Mouse (Mus musculus): ENCODE measurements around the gene Dscam. TPM values are rescaled to one million over a fixed set of nuclear protein-coding genes. Genes with fewer than 3 reads are reported as not detected.

Dscam gene
- polyA plus RNA-seq, 1 experiment from 2014 or later, result 8.2 TPM

- H3K9me3 ChIP-seq (replicated peaks; ENCODE audit: control insufficient read depth, low read length), result no peaks in the 10 kb centered on the region
- H3K4me1 ChIP-seq (ENCODE audit: control insufficient read depth, insufficient read depth, low read length), result peaks cover 21% of the 10 kb centered on the region
- 0 out of 2 replicates have a peak overlapping the region, but pooled peaks have one; percentile 9 for H3K27ac ChIP-seq (ENCODE audit: low read depth, low read length)
- ATAC-seq (no peak), DNase-seq (ENCODE audit: low spot score) (peak; percentile 17)
- no peaks in the 10 kb centered on the region for H3K36me3 ChIP-seq (ENCODE audit: control insufficient read depth, insufficient read depth, low read length)
- 6% methylated on average over 9 of the region's 9 CpGs for WGBS
- H3K4me2 ChIP-seq (ENCODE audit: low read length), result no peak overlapping the region
- H3K27me3 ChIP-seq (replicated peaks; ENCODE audit: control insufficient read depth, insufficient read depth, low read length), result no peaks in the 10 kb centered on the region
- no peak overlapping the region for H3K4me3 ChIP-seq (ENCODE audit: low read depth, low read length)
- H3K9ac ChIP-seq (ENCODE audit: low read length), result no peak overlapping the region
Observed at GRCm38 (mm10) chr16:96757588-96758313, 412.8 kb downstream of the Dscam start.

- H3K9me3 ChIP-seq (replicated peaks; ENCODE audit: control insufficient read depth, low read length), result no peaks in the 10 kb centered on the region
- H3K27ac ChIP-seq (ENCODE audit: low read depth, low read length), result peak overlapping the region; percentile 9; the same call in 1 of the 2 replicates
- ATAC-seq (0 out of 2 replicates have a peak, but pooled peaks have one; percentile 22), DNase-seq (ENCODE audit: low spot score) (peak; percentile 38)
- WGBS, result 3% methylated on average over 7 of the region's 7 CpGs
- no peak overlapping the region for H3K9ac ChIP-seq (ENCODE audit: low read length)
- H3K4me1 ChIP-seq (ENCODE audit: control insufficient read depth, insufficient read depth, low read length), result peaks cover 21% of the 10 kb centered on the region
- H3K36me3 ChIP-seq (ENCODE audit: control insufficient read depth, insufficient read depth, low read length), result no peaks in the 10 kb centered on the region
- H3K27me3 ChIP-seq (replicated peaks; ENCODE audit: control insufficient read depth, insufficient read depth, low read length), result no peaks in the 10 kb centered on the region
- H3K4me3 ChIP-seq (ENCODE audit: low read depth, low read length), result no peak overlapping the region
- no peak overlapping the region for H3K4me2 ChIP-seq (ENCODE audit: low read length)
Observed at GRCm38 (mm10) chr16:96756994-96757393, 413.6 kb downstream of the Dscam start.

GRCm38 (mm10) chr16:96754971-96755504 is 415.5 kb downstream of the Dscam start:
- Histone ChIP-seq H3K9ac (ENCODE audit: low read length) (no peak overlapping the region), H3K27ac (ENCODE audit: low read depth, low read length) (no peak overlapping the region), H3K4me3 (ENCODE audit: low read depth, low read length) (no peak overlapping the region), H3K9me3 (replicated peaks; ENCODE audit: control insufficient read depth, low read length) (no peaks in the 10 kb centered on the region), H3K4me2 (ENCODE audit: low read length) (no peak overlapping the region), H3K36me3 (ENCODE audit: control insufficient read depth, insufficient read depth, low read length) (no peaks in the 10 kb centered on the region), H3K27me3 (replicated peaks; ENCODE audit: control insufficient read depth, insufficient read depth, low read length) (no peaks in the 10 kb centered on the region), H3K4me1 (ENCODE audit: control insufficient read depth, insufficient read depth, low read length) (peaks cover 21% of the 10 kb centered on the region)
- no peak for DNase-seq (ENCODE audit: low spot score)
- 50% methylated on average over 6 of the region's 6 CpGs for WGBS
- ATAC-seq, result no peak

GRCm38 (mm10) chr16:96754381-96754780 is 416.2 kb downstream of the Dscam start:
- Histone ChIP-seq H3K4me1 (ENCODE audit: control insufficient read depth, insufficient read depth, low read length) (peaks cover 21% of the 10 kb centered on the region), H3K27me3 (replicated peaks; ENCODE audit: control insufficient read depth, insufficient read depth, low read length) (no peaks in the 10 kb centered on the region), H3K4me3 (ENCODE audit: low read depth, low read length) (no peak overlapping the region), H3K27ac (ENCODE audit: low read depth, low read length) (no peak overlapping the region), H3K9ac (ENCODE audit: low read length) (no peak overlapping the region), H3K4me2 (ENCODE audit: low read length) (no peak overlapping the region), H3K9me3 (replicated peaks; ENCODE audit: control insufficient read depth, low read length) (no peaks in the 10 kb centered on the region), H3K36me3 (ENCODE audit: control insufficient read depth, insufficient read depth, low read length) (no peaks in the 10 kb centered on the region)
- 42% methylated on average over 6 of the region's 6 CpGs for WGBS
- ATAC-seq, result peak; percentile 56
- DNase-seq (ENCODE audit: low spot score), result peak; percentile 61

- WGBS, result 30% methylated on average over 4 of the region's 4 CpGs
Observed at GRCm38 (mm10) chr16:96753781-96754173, 416.8 kb downstream of the Dscam start.

GRCm38 (mm10) chr16:96753164-96753780 is 417.3 kb downstream of the Dscam start:
- H3K27ac ChIP-seq (ENCODE audit: low read depth, low read length), result no peak overlapping the region
- H3K9ac ChIP-seq (ENCODE audit: low read length), result no peak overlapping the region
- 71% methylated on average over 2 of the region's 2 CpGs for WGBS
- H3K4me1 ChIP-seq (ENCODE audit: control insufficient read depth, insufficient read depth, low read length), result peaks cover 21% of the 10 kb centered on the region
- no peaks in the 10 kb centered on the region for H3K9me3 ChIP-seq (replicated peaks; ENCODE audit: control insufficient read depth, low read length)
- no peaks in the 10 kb centered on the region for H3K27me3 ChIP-seq (replicated peaks; ENCODE audit: control insufficient read depth, insufficient read depth, low read length)
- DNase-seq (ENCODE audit: low spot score), result peak; percentile 33
- H3K36me3 ChIP-seq (ENCODE audit: control insufficient read depth, insufficient read depth, low read length), result no peaks in the 10 kb centered on the region
- H3K4me2 ChIP-seq (ENCODE audit: low read length), result no peak overlapping the region
- no peak for ATAC-seq
- no peak overlapping the region for H3K4me3 ChIP-seq (ENCODE audit: low read depth, low read length)

More at GRCm38 (mm10) chr16:96753781-96754173, 416.8 kb downstream of the Dscam start:
- no peak overlapping the region for H3K4me3 ChIP-seq (ENCODE audit: low read depth, low read length)
- no peaks in the 10 kb centered on the region for H3K9me3 ChIP-seq (replicated peaks; ENCODE audit: control insufficient read depth, low read length)
- DNase-seq (ENCODE audit: low spot score), result no peak
- H3K36me3 ChIP-seq (ENCODE audit: control insufficient read depth, insufficient read depth, low read length), result no peaks in the 10 kb centered on the region
- no peaks in the 10 kb centered on the region for H3K27me3 ChIP-seq (replicated peaks; ENCODE audit: control insufficient read depth, insufficient read depth, low read length)
- no peak for ATAC-seq
- no peak overlapping the region for H3K9ac ChIP-seq (ENCODE audit: low read length)
- peaks cover 21% of the 10 kb centered on the region for H3K4me1 ChIP-seq (ENCODE audit: control insufficient read depth, insufficient read depth, low read length)
- peak overlapping the region; percentile 52; the same call in 1 of the 2 replicates for H3K27ac ChIP-seq (ENCODE audit: low read depth, low read length)
- H3K4me2 ChIP-seq (ENCODE audit: low read length), result no peak overlapping the region

- no peaks in the 10 kb centered on the region for H3K36me3 ChIP-seq (ENCODE audit: control insufficient read depth, insufficient read depth, low read length)
- H3K4me3 ChIP-seq (ENCODE audit: low read depth, low read length), result no peak overlapping the region
- H3K27ac ChIP-seq (ENCODE audit: low read depth, low read length), result no peak overlapping the region
- no peak overlapping the region for H3K9ac ChIP-seq (ENCODE audit: low read length)
- DNase-seq (ENCODE audit: low spot score) (peak; percentile 74), ATAC-seq (peak; percentile 73)
- WGBS, result 51% methylated on average over 5 of the region's 5 CpGs
- no peak overlapping the region for H3K4me2 ChIP-seq (ENCODE audit: low read length)
- peaks cover 7% of the 10 kb centered on the region for H3K4me1 ChIP-seq (ENCODE audit: control insufficient read depth, insufficient read depth, low read length)
- no peaks in the 10 kb centered on the region for H3K27me3 ChIP-seq (replicated peaks; ENCODE audit: control insufficient read depth, insufficient read depth, low read length)
- no peaks in the 10 kb centered on the region for H3K9me3 ChIP-seq (replicated peaks; ENCODE audit: control insufficient read depth, low read length)
Observed at GRCm38 (mm10) chr16:96742475-96743255, 427.9 kb downstream of the Dscam start.

GRCm38 (mm10) chr16:96741336-96741735 is 429.2 kb downstream of the Dscam start:
- H3K27ac ChIP-seq (ENCODE audit: low read depth, low read length), result no peak overlapping the region
- no peak for ATAC-seq
- WGBS, result 79% methylated on average over 1 of the region's 1 CpGs

More at GRCm38 (mm10) chr16:96741336-96741735, 429.2 kb downstream of the Dscam start:
- Histone ChIP-seq H3K9me3 (replicated peaks; ENCODE audit: control insufficient read depth, low read length) (no peaks in the 10 kb centered on the region), H3K4me3 (ENCODE audit: low read depth, low read length) (no peak overlapping the region), H3K9ac (ENCODE audit: low read length) (no peak overlapping the region), H3K4me1 (ENCODE audit: control insufficient read depth, insufficient read depth, low read length) (peaks cover 7% of the 10 kb centered on the region), H3K27me3 (replicated peaks; ENCODE audit: control insufficient read depth, insufficient read depth, low read length) (no peaks in the 10 kb centered on the region), H3K4me2 (ENCODE audit: low read length) (no peak overlapping the region), H3K36me3 (ENCODE audit: control insufficient read depth, insufficient read depth, low read length) (no peaks in the 10 kb centered on the region)
- DNase-seq (ENCODE audit: low spot score), result no peak

Data from forebrain, embryonic 14.5 days (tissue).